Mouse (Mus musculus) myocyte (in vitro differentiated cells): Measurements from ENCODE around the gene Snx10. TPM values are rescaled to one million over a fixed set of nuclear protein-coding genes. Genes with fewer than 3 reads are reported as not detected.

Source experiments
- H3K27me3 ChIP-seq: one replicate; pipeline ENCODE4 v1.6.1; 2011; ENCODE audit not compliant: control insufficient read depth, insufficient read depth, insufficient read length
- H3K36me3 ChIP-seq: one replicate; pipeline ENCODE4 v1.6.1; 2011; ENCODE audit not compliant: control insufficient read depth, insufficient read depth
- H3K4me2 ChIP-seq: one replicate; pipeline ENCODE4 v1.6.1; 2011; ENCODE audit warnings: low read depth, control low read depth
- H3K4me3 ChIP-seq: one replicate; pipeline ENCODE4 v1.5.1; 2011; ENCODE audit warnings: mild to moderate bottlenecking, control low read depth, moderate library complexity
- H3K79me2 ChIP-seq: one replicate; pipeline ENCODE4 v1.6.1; 2011; ENCODE audit not compliant: control insufficient read depth, insufficient read depth
- H3ac ChIP-seq: one replicate; pipeline ENCODE4 v1.6.1; 2011; ENCODE audit not compliant: control insufficient read depth, insufficient read length
- CEBPB ChIP-seq: IDR thresholded peaks from 2 replicates; pipeline ENCODE4 v1.6.1; 2011; ENCODE audit warnings: mild to moderate bottlenecking, moderate library complexity; ENCODE audit not compliant: poor library complexity, insufficient read depth, severe bottlenecking
- E2F4 ChIP-seq: IDR thresholded peaks from one replicate; pipeline ENCODE4 v1.6.1; 2011; ENCODE audit warnings: mild to moderate bottlenecking, control low read depth, moderate library complexity; ENCODE audit not compliant: insufficient read depth
- MAX ChIP-seq: IDR thresholded peaks from one replicate; pipeline ENCODE4 v1.6.1; 2011; ENCODE audit warnings: low read depth, mild to moderate bottlenecking, control low read depth
- MYOD1 ChIP-seq, 3 experiments: IDR thresholded peaks; one replicate each; pipeline ENCODE4 v1.6.1; 2011; ENCODE audit warnings: control low read depth in 2 of 3, low read depth in 2 of 3, mild to moderate bottlenecking in 2 of 3, moderate library complexity in 1 of 3; ENCODE audit not compliant: insufficient read length in 2 of 3, control insufficient read depth in 1 of 3
- MYOG ChIP-seq, 3 experiments: IDR thresholded peaks; one replicate each; pipeline ENCODE4 v1.6.1; 2011; ENCODE audit warnings: control low read depth in 2 of 3, low read depth in 2 of 3, mild to moderate bottlenecking in 2 of 3; ENCODE audit not compliant: insufficient read length in 2 of 3, control insufficient read depth in 1 of 3, insufficient read depth in 1 of 3
- POLR2A ChIP-seq: IDR thresholded peaks from one replicate; pipeline ENCODE4 v1.6.1; 2011; ENCODE audit warnings: low read depth, mild to moderate bottlenecking, control low read depth, moderate library complexity; ENCODE audit not compliant: insufficient read length
- POLR2AphosphoS2 ChIP-seq: IDR thresholded peaks from one replicate; pipeline ENCODE4 v1.6.1; 2011; ENCODE audit warnings: low read depth, control low read depth; ENCODE audit not compliant: insufficient read length
- REST ChIP-seq: IDR thresholded peaks from one replicate; pipeline ENCODE4 v1.6.1; 2011; ENCODE audit warnings: mild to moderate bottlenecking, control low read depth, moderate library complexity; ENCODE audit not compliant: insufficient read depth, insufficient read length
- SRF ChIP-seq: IDR thresholded peaks from one replicate; pipeline ENCODE4 v1.6.1; 2011; ENCODE audit warnings: low read depth; ENCODE audit not compliant: control insufficient read depth, insufficient read length
- TCF12 ChIP-seq: IDR thresholded peaks from one replicate; pipeline ENCODE4 v1.6.1; 2011; ENCODE audit warnings: mild to moderate bottlenecking, control low read depth; ENCODE audit not compliant: poor library complexity, insufficient read depth, severe bottlenecking
- TCF3 ChIP-seq: IDR thresholded peaks from one replicate; pipeline ENCODE4 v1.6.1; 2011; ENCODE audit warnings: low read depth, control low read depth; ENCODE audit not compliant: insufficient read length
- USF1 ChIP-seq: IDR thresholded peaks from one replicate; pipeline ENCODE4 v1.6.1; 2011; ENCODE audit warnings: low read depth, mild to moderate bottlenecking, control low read depth, moderate library complexity
- polyA plus RNA-seq: library from polyadenylated mRNA; unstranded; fragments of >200 nt; fragmentation: generic; extraction: Trizol; gene quantifications from one replicate; pipeline ENCODE4 v1.2.1, GENCODE M21; 2012; ENCODE audit warnings: missing spikeins

Snx10 gene
- polyA plus RNA-seq, 1 experiment, result 3.3 TPM

DNA sequence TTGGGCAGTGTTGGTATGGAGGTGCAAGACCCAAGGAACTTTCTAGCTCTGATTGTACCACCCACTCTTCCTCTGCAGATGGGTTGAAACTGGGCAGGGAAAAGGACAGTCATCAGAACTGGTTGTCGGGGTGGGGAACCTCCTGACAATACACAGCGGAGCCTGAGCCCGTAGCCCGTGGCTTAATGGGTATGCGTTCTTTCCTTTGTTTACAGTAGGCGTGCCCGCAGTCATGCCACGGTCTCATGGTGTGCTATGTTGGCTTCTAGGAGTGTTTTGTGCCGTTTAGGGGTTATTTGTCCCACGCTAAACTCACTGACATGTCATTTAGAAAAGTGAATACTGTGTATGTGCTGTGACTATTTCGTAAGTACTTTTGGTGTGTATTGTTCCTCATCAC is 90.0 kb downstream of the Snx10 start:
- Histone ChIP-seq H3ac (no peak overlapping the region), H3K4me3 (no peak overlapping the region), H3K79me2 (no peaks in the 10 kb centered on the region), H3K4me2 (no peak overlapping the region), H3K36me3 (no peaks in the 10 kb centered on the region), H3K27me3 (peaks cover 22% of the 10 kb centered on the region)
- TF ChIP-seq MYOD1 (IDR thresholded peaks at IDR 0.05; ENCODE audit: control insufficient read depth in 1 of 3, insufficient read length in 2 of 3, low read depth in 2 of 3) (no peak), REST (no peak), E2F4 (no peak), USF1 (no peak), POLR2AphosphoS2 (no peak), POLR2A (no peak), TCF3 (no peak), MYOG (IDR thresholded peaks at IDR 0.05; ENCODE audit: control insufficient read depth in 1 of 3, insufficient read depth in 1 of 3, insufficient read length in 2 of 3, low read depth in 2 of 3) (no peak), CEBPB (no peak), TCF12 (no peak), MAX (no peak), SRF (no peak)

DNA sequence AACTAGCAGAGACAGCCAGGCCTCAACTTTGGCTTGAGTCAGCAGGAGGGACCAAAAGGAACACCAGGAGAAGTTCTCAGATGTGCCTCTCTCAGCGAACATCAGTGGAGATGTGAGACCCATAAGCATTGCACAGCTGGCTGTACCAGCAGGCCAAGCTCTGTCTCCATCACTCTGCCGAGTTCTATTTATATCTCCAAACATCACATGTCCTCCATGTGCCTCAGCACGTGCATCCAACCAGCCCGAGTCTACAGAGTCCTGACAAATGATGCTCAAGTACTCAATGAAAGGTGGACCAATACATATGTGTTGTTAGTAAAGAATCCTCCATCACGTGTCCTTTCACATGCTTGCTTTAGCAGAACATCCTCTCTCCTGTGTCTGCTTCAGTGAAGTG is 103.1 kb downstream of the Snx10 start:
- no peaks in the 10 kb centered on the region for H3K36me3 ChIP-seq

DNA sequence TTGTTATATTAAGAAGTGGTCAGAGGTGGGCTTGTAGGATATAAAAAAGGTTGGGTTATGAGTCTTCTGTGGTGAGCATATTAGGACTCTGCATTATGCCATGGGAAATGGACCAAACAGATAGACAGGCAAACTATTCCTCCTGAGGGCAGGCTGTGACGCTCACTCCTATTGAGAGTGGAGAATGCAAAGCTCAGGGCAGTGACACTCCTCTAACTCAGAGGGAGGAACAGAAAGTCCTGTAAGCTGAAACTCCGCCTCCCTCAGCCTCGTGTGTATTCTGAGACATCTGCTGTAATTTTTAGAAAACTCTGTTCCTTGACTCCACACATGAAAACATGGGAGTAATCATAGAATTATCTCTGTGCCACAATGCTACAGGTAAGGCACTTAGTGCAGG is 106.0 kb downstream of the Snx10 start:
- no peak for TF ChIP-seq TCF3
- no peak for TF ChIP-seq POLR2AphosphoS2
- TF ChIP-seq CEBPB, result no peak
- no peak for TF ChIP-seq E2F4
- TF ChIP-seq MYOD1 (IDR thresholded peaks at IDR 0.05; ENCODE audit: control insufficient read depth in 1 of 3, insufficient read length in 2 of 3, low read depth in 2 of 3), result no peak
- no peak for TF ChIP-seq TCF12
- no peak for TF ChIP-seq MAX
- no peak for TF ChIP-seq POLR2A
- no peak for TF ChIP-seq SRF
- TF ChIP-seq REST, result no peak
- no peak for TF ChIP-seq MYOG (IDR thresholded peaks at IDR 0.05; ENCODE audit: control insufficient read depth in 1 of 3, insufficient read depth in 1 of 3, insufficient read length in 2 of 3, low read depth in 2 of 3)
- no peak for TF ChIP-seq USF1
- Histone ChIP-seq H3K36me3 (no peaks in the 10 kb centered on the region), H3K79me2 (no peaks in the 10 kb centered on the region), H3K4me2 (no peak overlapping the region), H3K4me3 (no peak overlapping the region), H3ac (no peak overlapping the region), H3K27me3 (no peaks in the 10 kb centered on the region)

More for the DNA sequence above, 103.1 kb downstream of the Snx10 start:
- Histone ChIP-seq H3ac (no peak overlapping the region), H3K4me3 (no peak overlapping the region), H3K4me2 (no peak overlapping the region), H3K79me2 (no peaks in the 10 kb centered on the region), H3K27me3 (no peaks in the 10 kb centered on the region)
- no peak for TF ChIP-seq POLR2A
- TF ChIP-seq E2F4, result no peak
- TF ChIP-seq CEBPB, result no peak
- TF ChIP-seq USF1, result no peak
- no peak for TF ChIP-seq POLR2AphosphoS2
- no peak for TF ChIP-seq TCF12

GRCm38 (mm10) chr6:51630184-51630583 is 106.5 kb downstream of the Snx10 start:
- no peak for TF ChIP-seq SRF
- TF ChIP-seq REST, result no peak
- no peak for TF ChIP-seq TCF3
- no peak for TF ChIP-seq USF1
- no peak for TF ChIP-seq E2F4
- no peaks in the 10 kb centered on the region for H3K27me3 ChIP-seq

DNA sequence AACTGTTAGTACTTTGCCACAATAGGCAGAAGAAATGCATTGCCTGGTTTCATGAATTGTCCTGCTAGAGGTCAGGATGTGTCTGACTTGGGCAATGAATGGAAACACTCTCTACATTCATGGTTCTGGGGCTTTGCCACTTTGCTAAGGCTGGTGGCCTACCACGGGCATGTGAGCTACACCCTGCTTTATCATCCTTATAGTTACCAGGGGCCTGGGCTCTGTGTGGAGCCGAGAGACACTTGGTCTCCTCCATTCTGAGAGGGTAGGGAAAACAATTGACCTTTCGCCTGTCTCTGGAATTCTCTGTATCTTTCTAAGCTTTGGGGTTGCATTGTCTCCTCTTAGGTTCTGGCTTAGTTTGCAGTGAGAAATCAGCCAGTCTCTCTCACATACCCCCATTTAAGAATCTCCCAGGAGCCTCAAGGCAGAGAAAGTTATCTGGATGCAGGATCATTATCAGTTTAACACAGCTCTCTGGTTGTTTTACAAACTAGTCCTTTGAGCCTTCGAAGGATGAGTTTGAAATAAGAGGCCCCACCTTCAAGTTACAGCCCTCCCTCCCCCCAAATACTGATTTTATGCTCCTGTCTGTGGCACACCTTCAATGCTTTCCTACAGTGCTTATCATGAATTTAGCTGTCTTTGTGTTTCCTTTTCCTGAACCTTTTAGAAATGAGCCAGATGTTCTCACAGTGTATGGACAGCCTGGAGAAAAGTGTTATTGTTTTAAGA is 109.4 kb downstream of the Snx10 start:
- H3K4me2 ChIP-seq, result no peak overlapping the region
- H3K79me2 ChIP-seq, result no peaks in the 10 kb centered on the region
- H3K36me3 ChIP-seq, result no peaks in the 10 kb centered on the region
- H3K4me3 ChIP-seq, result no peak overlapping the region
- no peak overlapping the region for H3ac ChIP-seq
- no peaks in the 10 kb centered on the region for H3K27me3 ChIP-seq
- no peak for TF ChIP-seq MYOG (IDR thresholded peaks at IDR 0.05; ENCODE audit: control insufficient read depth in 1 of 3, insufficient read depth in 1 of 3, insufficient read length in 2 of 3, low read depth in 2 of 3)
- no peak for TF ChIP-seq TCF3
- no peak for TF ChIP-seq CEBPB
- TF ChIP-seq SRF, result no peak
- TF ChIP-seq TCF12, result no peak
- no peak for TF ChIP-seq REST
- TF ChIP-seq USF1, result no peak
- no peak for TF ChIP-seq MAX
- no peak for TF ChIP-seq E2F4
- no peak for TF ChIP-seq POLR2AphosphoS2
- TF ChIP-seq POLR2A, result no peak
- no peak for TF ChIP-seq MYOD1 (IDR thresholded peaks at IDR 0.05; ENCODE audit: control insufficient read depth in 1 of 3, insufficient read length in 2 of 3, low read depth in 2 of 3)

More at GRCm38 (mm10) chr6:51630184-51630583, 106.5 kb downstream of the Snx10 start:
- Histone ChIP-seq H3ac (no peak overlapping the region), H3K4me3 (no peak overlapping the region), H3K4me2 (no peak overlapping the region), H3K79me2 (no peaks in the 10 kb centered on the region), H3K36me3 (no peaks in the 10 kb centered on the region)
